Mouse (Mus musculus) hematopoietic stem cell, adult 5-6 weeks (primary cell): ENCODE measurements around the gene Lrfn2. TPM values are rescaled to one million over a fixed set of nuclear protein-coding genes. Genes with fewer than 3 reads are reported as not detected.

Experiments
- ATAC-seq, 2 experiments: fragments of 125-278 bp in 1 of 2; replicated peaks in 1 of 2; 2 replicates each; pipeline ENCODE4 v1.8.0; 2016 to 2017; ENCODE audit warnings: inconsistent platforms in 2 of 2, mild to moderate bottlenecking in 2 of 2, moderate number of reproducible peaks in 2 of 2, low read depth in 1 of 2, moderate TSS enrichment in 1 of 2; ENCODE audit not compliant: low FRiP score in 2 of 2, poor library complexity in 2 of 2, severe bottlenecking in 2 of 2, insufficient read depth in 1 of 2, low TSS enrichment in 1 of 2
- total RNA-seq: library from RNA; stranded (forward); fragments of 172-1452, 232-1000 nt; gene quantifications from 2 replicates; pipeline ENCODE4 v1.2.3, GENCODE M21; 2017

The Lrfn2 gene
- total RNA-seq, result not detected in 2 replicates

DNA sequence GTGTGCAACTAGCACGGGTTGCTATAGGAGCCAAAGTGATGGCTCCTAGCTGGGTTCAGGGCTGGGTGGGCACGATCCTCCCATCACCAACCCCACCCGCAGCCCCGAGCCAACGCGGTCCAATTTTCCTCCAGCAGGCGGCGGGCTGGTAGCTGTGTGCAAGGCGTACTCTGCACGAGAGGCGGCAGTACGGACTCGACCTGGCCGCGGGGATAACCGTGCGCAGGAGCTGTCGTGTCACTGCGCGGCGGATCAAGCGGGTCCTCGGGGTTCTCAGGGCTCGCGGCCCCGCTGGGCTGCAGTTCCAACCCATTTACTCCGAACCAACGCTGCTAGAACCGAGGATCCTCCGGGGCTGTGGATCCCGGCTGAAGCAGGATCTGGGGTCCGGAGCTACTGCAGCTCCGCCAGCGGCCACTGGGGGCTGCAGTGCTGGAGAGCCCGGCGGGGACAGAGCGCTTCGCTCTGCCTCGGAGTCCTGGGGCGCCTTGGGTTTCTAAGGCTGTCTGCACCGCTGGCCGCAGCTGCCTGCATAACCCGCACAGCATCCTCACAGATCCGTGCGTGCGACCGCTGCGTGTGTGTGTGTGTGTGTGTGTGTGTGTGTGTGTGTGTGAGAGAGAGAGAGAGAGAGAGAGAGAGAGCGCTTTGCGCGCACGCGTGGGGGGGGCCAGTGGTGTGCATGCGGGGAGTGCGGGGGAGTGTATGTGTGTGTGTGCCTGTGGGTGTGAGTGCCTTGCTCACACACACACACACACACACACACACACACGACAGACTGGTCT is at the start of gene Lrfn2:
Gene Lrfn2, plus strand, starts transcription at position 759 of the 785 bp plus-strand sequence.
- peak; percentile 87 to 89 for ATAC-seq

DNA sequence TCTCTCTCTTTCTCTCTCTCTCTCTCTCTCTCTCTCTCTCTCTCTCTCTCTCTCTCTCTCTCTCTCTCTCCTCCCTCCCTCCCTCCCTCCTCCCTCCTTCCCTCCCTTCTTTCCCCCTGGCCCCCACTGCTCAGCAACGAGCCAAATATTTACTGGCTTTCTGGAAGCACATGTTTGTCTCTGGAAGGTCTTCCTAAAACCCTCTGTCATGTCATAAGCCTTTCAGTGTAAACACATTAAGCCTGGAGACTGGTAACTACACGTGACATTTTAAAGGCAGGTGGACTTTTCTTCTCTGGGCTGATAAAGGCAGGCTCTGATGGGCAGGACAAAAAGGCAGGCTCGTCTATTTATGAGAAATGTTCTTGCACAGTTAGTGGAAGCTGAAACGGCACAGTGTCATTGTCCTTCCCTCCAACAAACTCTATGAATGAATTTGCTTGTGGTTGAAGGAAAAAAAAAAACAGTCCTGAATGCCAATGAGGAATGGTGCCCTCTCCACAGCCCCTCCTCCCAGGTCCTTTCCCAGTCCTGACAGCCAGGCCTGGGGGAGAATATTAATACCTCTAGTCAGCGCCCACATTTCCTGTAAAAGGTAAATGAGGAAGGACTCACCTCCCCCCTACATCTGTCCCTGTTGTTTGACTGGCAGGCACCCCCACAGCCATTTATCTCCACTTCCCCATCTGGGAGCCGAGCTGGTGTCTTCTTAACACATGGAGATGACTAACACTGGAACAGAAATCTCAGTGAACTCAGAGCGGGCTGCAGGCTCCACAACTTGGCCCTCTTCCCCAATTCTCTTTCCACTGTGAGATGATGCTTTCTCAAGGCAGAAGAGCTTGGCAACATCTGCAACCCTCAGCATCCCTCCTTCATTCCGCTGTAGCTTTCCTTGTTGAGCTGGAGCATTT is 44.5 kb upstream of the Lrfn2 start:
- no peak for ATAC-seq

DNA sequence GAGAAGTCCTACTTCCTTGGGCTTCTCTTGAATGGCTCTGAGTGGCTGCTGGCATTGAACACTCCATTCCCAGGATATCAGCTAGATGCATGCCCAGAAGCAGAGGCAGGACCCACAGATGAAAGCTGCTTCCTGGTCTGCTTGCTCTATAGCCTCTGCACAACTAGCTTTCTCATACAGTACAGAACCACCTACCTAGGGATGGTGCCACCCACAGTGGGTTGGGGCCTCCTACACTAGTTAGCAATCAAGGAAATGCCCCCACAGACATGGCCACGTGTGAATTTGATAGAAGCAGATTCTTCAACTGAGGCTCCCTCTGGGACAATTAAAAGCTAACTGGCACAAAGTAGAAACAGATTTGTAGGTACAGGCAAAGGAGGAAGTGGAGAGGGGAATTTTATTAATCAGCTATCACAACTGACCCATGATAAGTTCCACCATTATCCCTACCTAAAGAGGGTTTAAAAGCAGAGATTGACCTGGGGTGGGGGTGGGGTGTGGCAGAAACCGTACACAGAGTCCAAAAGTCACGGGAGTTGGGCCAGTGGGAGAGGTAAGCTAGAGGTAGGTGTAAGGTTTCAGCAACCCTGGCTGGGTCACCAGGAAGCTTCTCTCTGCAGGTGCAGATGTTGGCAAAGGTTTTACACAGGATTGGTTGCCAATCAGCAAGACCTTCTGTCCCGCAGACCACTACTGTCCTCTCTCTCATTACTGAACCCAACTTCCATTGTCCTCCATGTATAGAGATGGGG is 26.7 kb upstream of the Lrfn2 start:
- no peak for ATAC-seq

DNA sequence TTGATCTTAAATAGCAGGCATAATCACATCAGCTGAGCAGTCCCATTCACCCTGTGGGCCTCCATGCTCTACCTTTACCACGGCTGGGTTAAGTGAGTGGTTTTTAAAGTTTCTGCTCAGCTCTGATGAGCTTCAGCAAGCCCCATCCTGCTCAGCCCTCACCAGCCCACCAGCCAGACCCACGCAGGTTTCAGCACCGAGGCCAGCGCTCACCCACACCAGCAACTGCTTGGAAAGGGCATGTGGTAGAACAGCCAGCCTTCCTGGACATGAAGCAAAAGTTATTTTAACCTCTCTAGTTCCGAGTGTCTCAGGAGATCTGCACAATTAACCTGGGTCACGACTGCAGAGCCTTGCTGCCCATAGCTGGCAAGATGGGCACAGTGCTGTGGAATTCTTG is 18.7 kb upstream of the Lrfn2 start:
- ATAC-seq, result no peak

DNA sequence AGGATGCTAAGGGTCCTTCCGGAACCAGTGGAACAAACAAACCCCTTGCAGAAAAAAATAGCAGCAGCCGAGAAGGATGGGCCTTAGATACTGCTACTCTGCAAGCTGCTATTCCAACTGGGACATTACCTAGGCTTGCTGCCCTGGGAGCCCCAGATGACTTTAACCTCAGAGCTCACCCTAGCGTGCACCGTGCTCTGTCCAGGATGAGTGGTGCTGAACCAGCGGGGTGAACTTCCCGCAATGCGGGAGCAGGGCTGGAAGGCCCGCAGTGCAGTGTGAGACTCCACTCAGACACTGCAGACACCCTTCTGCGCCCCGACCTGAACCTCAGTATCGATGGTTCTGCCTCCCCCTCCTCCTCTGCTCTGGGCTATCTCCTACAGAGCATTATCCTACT is 14.8 kb upstream of the Lrfn2 start:
- ATAC-seq, result peak in 1 of 2 experiments; percentile 32; a peak in 2 of 4 replicates

DNA sequence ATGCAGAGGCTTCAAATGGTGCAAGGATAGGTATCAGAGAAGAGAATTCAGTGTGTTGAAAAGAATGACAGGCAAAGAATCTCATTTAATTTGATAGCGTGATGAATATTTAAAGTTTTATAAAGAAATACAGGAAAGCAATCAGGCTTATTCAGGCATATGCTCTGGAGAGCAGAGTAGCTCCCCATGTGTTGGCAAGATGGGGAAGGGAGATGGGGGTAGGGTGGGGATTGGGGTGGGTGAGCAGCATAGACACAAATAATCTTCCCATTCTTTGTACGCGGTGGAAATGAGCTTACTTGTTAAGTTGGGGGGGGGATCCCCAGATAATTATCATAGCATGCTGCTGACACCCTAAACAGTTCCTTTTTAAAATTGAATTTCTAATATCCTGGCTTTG is 13.7 kb upstream of the Lrfn2 start:
- no peak for ATAC-seq

DNA sequence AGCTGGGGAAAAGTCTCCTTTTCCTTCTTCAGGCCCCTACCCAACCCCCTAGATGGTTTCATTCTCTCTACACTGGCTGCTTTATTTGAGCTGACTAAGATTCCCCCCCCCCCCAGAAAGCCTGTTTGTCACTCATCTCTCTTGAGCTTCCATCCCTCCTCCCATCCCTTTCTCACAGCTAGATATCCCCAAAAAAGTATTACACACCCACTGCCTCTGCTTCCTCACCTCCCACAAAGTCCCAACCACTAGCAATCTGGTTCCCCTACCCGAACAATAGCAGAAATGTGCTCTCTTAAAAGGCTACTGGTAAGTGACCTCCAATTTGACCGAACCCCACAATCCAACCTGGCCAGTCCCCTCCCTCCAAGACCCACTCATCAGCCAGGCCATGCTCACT is 9.3 kb upstream of the Lrfn2 start:
- no peak for ATAC-seq

DNA sequence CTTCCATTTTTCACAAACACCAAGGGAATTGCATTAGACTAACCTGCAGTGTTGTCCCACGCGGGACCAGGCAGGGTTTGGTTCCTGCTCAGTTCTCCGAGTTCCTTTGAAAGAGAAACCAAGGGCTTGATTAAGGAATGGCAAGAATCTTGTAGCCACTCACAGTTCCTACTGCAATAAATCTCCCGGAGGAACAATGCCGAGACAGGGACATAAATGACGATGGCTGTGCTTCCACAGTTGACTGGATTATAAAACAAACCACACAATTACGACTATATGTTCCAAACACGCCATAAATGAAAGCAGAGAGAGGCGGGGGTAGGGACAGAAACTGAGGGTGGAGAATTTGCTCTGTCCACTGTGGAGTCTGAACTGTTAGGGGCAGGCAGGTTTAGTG is 6.8 kb upstream of the Lrfn2 start:
- ATAC-seq, result no peak

DNA sequence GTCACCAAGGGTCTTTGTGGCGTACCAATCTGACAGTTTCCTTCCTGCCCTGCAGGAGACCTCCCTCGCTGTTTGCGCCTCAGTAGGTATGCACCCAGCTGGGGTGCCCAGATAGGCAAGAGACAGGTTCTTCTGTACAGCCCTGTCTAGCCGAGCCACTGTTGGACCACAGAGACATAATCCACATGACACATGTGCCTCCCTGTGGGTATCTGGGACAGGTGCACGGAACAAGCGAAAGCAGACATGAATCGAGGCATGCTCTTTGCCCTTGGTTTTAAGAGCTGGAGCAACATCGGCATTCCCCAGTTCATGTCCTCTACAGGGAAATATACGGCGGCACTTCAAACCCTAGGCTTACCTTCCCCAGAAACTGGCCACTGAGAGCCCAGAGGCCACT is 1.2 kb upstream of the Lrfn2 start:
- peak in 1 of 2 experiments; percentile 9; a peak in 1 of 4 replicates for ATAC-seq

DNA sequence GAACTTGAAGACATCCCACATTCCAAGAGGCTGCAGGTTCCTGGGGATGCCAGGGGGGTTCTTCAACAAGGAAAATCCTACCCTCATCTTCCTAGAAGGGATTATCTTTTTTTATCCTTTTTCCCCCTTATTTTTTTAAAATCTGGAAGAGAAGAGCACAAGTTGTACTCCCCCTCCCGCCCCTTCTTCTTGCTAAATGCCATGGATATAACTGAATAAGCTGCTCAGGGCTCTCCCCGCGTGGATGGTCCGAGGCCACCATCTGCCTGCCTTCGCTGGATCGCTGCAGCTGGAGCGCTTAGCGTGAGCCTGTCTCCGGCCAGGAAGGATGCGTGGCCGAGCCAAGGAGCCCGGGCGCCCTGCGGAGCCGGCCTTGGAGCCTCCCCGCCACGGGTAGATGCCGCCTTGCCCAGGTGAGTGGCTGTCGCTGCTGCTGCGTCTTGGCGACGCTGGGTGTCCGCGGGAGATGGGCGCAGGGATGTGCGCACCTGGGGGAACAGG is 277 bp downstream of the Lrfn2 start:
- no peak for ATAC-seq

DNA sequence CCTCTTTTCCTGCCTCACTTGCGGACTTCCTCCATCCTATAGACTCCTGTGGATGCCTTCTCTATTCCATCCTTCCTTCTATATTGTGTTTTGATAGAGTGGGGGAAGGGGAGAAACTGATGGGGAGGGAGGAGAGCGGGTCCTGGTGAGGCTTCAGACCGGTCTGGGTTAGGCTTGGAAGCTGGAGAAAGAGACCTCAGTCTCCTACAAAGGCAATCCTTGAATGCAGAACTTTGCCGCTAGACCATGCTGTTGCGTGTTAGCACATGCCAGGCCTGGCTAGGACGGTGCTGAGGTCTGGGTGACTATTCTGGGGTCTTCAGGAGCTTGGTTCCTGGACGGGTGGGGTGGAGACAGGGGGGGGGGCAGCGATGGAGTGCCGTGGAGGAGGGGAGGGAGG is 737 bp downstream of the Lrfn2 start:
- ATAC-seq, result no peak

DNA sequence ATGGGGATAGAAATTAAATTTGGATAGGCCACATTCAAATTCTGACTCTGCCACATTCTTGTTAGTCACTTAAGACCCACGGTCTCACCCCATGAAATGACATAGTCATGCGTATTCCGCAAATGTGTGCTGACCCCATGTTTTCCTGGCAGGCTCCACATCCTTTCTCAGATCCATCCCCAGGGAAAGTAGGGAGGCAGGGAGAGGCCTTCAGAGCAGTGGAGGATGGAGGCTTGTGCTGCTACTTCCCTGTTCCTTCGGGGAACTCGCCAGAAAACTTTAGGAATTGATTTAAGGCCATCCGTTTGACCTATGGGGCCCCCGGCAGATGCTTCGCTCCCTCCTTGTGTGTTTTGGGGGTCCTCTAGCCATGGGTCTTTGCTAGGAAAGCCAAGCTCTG is 3.0 kb downstream of the Lrfn2 start:
- no peak for ATAC-seq

DNA sequence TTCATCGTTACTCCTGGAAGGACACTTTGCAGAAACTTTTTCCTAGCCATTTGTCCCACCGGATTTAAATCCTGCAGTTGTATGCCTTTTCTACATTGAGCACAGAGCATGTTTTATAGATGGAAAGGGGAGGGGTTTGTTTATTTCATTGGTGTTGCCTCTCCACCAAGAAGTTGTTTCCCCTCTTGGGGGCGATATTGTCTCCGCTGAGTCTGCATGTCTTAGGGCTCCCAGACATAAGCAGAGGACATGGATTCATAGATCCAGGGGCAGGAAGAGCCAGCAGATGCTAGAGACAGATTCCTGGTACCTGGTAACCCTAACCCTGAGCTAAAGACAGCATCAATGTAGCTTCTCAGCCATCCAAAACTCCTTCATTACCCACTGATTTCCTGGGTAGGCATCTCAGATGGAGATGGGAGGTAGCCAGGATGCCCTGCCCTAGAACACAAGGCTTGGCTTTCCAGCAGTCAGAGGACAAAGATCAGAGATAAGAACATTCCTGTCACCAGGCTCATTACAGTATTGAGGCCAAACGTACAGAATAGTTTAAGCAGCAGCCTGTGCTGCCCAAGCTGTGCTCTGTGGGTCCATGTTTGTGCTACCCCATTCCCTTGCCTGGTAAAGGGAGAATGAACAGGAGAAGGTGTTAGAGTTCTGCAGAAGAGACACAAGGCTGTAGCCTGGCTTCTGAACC is 4.4 kb downstream of the Lrfn2 start:
- ATAC-seq, result no peak

DNA sequence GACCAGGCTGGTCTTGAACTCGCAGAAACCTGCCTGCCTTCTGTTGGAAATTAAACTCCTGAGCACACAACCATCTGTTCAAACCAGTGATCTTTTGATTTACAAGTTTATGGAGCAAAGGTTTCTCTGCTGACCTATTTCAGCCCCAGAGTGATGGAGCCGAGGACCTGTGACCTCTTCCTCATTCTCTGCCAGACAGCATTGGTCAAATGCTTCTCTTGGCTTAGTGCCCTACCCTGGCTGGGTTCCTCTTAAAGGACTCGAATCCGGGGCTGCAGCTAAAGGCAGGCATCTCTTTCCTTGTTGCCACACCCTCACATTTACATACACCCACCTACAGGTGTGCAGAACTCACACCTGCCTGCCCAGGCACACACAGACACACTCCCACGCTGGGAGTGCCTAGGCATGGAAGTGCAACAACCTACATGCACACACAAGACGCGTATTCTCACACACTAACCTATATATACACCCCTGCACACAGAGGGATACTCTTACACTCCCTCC is 6.6 kb downstream of the Lrfn2 start:
- ATAC-seq, result no peak

DNA sequence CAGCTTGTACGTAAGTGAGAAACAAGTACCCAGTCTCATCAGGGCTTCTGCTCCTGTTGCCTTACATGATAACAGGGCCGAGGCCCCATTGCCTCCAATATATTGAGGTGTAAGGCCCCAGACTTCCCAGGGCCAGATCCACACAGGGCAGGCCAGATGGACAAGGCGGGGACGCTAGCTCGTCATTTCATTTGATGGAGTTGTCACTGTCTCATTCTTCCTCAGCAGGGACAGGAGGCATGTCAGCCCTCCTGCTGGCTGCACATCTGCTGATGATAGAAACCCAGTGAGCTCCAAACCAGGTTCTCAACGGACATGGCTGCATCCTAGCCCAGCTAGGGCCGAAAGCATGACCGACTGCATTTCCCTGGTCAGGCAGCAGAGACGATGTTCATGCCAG is 14.1 kb downstream of the Lrfn2 start:
- no peak for ATAC-seq

DNA sequence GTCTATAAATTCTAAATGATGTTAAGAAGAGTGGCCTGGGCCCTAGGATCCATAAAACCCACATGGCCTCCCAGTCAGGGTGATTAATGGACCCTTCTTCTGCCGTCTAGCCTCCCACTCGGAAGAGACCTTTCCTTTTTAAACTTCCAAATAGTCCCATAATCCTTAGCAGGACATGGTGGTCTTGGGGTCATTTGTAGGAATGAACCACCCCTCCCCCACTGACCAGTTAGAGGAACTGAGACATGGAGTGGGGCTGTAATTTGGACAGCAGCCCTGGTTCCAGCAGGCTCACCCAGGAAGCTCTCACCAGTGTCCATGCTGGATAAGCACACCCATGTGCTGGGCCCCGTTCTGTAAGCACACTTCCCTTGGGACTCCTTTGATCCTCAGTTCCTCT is 14.6 kb downstream of the Lrfn2 start:
- ATAC-seq, result no peak

DNA sequence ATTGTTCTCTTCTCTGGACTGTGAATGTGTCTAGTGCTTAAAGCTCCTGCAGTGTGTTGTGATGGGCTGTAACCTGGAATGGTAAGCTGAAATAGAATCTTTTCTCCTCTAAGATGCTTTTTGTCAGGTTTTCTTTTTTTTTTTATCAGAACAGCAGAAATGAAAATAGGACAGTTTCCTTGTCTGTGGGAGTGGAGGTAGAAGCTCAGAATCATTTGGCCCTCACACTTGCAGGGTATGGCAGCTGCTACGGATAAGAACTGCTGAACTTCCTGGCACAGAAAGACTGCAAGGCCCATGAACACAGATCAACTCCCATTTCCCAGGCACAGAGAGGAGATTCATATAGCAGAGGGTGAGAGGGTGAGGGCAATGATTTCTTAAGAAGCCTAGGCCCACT is 19.1 kb downstream of the Lrfn2 start:
- ATAC-seq, result no peak
